Mouse (Mus musculus) urinary bladder, postnatal 14 days (tissue): ENCODE data around the gene Vmn2r116.
"Not testable (repeated sequence)": the region's sequence is repeated elsewhere in the genome, so short reads cannot be mapped to it uniquely, and the experiment has no call there.

Experiments used
- DNase-seq: peaks from one replicate; pipeline ENCODE4 v3.0.0; 2021; ENCODE audit warnings: low spot score

Gene Vmn2r116

DNA sequence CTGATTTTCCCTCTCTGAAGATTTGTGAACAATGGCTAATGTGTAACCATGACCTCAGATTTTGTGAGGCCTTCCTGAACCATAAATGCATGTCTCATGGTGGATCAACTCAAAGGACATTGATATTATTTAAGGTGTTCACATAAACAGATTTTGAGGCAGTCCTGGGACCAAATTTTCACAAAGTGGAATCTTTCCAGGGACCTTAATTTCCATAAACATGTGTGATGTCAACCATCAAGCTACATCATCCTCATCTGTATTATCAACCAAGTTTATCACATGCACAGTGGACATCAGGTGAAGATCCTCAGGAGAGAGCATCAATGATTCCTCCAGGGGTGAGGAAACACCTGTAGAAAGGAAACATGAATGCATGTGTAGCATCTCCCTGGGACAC lies at the start of gene Vmn2r116:
Gene Vmn2r116, plus strand, starts transcription at position 301 of the 400 bp plus-strand sequence.
- not testable (repeated sequence) for DNase-seq

DNA sequence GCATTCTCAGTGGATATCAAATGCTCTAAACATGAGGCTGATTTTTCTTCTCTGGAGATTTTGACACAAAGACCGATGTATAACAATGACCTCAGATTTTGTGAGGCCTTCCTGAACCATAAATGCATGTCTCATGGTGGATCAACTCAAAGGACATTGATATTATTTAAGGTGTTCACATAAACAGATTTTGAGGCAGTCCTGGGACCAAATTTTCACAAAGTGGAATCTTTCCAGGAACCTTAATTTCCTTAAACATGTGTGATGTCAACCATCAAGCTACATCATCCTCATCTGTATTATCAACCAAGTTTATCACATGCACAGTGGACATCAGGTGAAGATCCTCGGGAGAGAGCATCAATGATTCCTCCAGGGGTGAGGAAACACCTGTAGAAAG lies 41.0 kb upstream of the Vmn2r116 start, which contains the start of gene Vmn2r115:
Gene Vmn2r115, plus strand, starts transcription at position 301 of the 400 bp plus-strand sequence.
- DNase-seq = not testable (repeated sequence)

DNA sequence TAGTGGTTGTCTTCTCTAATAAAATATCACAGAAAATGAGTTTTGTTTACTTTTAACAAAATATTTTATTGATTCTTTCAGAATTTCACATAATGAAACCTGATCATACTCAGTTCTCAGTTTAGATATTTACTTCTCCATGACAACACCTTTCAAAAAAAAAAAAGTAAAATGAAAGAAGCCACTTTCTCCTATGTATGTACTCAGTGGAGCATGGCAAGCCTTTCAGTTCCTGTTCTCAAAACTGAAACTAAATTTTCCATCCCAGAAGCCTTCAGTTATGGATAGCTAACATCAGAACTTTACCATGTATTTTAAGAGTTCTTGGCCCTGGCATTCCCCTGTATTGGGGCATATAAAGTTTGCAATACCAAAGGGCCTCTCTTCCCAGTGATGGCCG lies 32.8 kb upstream of the Vmn2r116 start:
- no peak for DNase-seq

DNA sequence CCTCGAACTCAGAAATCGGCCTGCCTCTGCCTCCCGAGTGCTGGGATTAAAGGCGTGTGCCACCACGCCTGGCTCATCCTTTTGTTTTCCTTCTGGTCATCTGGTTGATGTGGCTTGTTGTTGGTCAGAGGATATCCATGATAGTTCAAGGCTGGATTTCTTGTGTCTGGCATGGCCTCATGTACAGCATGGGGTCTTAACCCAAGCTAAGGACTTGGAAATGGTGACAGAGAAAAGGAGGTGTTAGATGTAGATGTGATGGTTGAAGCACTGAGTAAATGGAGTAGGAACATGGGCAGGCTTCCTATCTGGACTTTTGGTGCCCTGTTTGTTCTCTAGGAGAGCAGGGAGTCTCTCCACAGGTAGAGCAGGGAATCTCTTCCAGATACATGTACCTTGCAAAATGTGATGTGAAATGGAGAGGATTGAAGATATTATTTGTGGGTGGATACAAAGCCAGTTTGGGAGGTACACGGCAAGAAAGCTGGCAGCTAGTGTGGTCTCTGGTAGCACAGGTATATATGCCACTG lies 48.8 kb downstream of the Vmn2r116 start:
- no peak for DNase-seq
